Mouse (Mus musculus): Measurements from ENCODE around the gene Bach2.

DNA sequence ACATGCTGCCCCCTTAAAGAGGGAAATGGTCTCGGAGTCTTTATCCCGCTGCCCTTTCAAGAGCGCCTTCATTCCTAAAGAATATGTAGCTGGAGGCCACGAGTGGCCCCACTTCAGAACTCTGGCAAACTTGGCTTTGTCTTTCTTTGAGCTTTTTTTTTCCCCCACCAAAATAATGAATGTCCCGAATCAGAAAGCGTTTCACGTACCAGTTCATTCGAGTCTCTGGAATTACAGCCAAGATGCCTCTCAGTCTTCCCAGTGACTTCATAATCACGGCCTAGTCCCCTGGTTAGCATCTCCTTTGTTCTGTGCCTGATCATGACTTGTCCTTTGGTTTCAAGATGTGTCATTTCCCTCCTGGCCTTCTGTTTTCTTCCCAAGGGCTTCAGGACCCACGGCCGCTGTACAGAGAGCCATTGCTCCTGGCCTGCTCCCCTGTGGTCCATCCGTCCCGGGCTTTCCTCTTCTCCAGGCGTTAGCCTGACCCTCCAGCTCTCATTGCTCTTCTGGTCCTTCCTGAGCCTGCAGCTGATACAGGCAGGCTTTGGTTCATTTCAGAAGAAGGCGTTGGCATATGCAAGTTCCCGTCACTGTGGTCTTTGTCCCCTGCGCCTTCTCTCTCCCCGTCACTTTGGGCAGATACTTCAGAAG, 5.6 kb downstream of the Bach2 start:
- TF ChIP-seq CTCF (conservative IDR thresholded peaks at IDR 0.05; ENCODE audit: low read length): no peak
- no peak for TF ChIP-seq NANOG (IDR thresholded peaks at IDR 0.05; ENCODE audit: borderline replicate concordance, low read length)
- TF ChIP-seq POU5F1 (IDR thresholded peaks at IDR 0.05; ENCODE audit: borderline replicate concordance, low read length): no peak

Data from E14TG2a.4 (cell line).